Mouse (Mus musculus): Measurements from ENCODE around the gene Tdp1.

The Tdp1 gene

GRCm38 (mm10) chr12:99885282-99885901 is 1.1 kb downstream of the Tdp1 start:
- in situ Hi-C loops (cut with MboI; ENCODE audit: unreplicated experiment in 2 of 2): loop anchor here in 1 of 2 experiments (25.0 kb wide), 1 partner anchor 227 kb away; the partner anchor contains the start of gene Psmc1

GRCm38 (mm10) chr12:99897846-99898245 is 13.5 kb downstream of the Tdp1 start:
- in situ Hi-C loops (cut with MboI; ENCODE audit: unreplicated experiment in 2 of 2): loop anchor here in 1 of 2 experiments (5.0 to 25.0 kb wide), 2 partner anchors 64 to 214 kb away; partner anchors contain the start of genes Kcnk13 and Psmc1

GRCm38 (mm10) chr12:99898248-99898870 is 14.0 kb downstream of the Tdp1 start:
- in situ Hi-C loops (cut with MboI; ENCODE audit: unreplicated experiment in 2 of 2): loop anchor here in 1 of 2 experiments (5.0 to 25.0 kb wide), 2 partner anchors 64 to 214 kb away; partner anchors contain the start of genes Kcnk13 and Psmc1

GRCm38 (mm10) chr12:99899991-99900390 is 15.7 kb downstream of the Tdp1 start:
- in situ Hi-C loops (cut with MboI; ENCODE audit: unreplicated experiment in 2 of 2): loop anchor here (5.0 to 25.0 kb wide), 3 partner anchors 62 to 212 kb away; partner anchors contain the start of genes Kcnk13 (in 1 of the 2) and Psmc1 (in 1 of the 2)

DNA sequence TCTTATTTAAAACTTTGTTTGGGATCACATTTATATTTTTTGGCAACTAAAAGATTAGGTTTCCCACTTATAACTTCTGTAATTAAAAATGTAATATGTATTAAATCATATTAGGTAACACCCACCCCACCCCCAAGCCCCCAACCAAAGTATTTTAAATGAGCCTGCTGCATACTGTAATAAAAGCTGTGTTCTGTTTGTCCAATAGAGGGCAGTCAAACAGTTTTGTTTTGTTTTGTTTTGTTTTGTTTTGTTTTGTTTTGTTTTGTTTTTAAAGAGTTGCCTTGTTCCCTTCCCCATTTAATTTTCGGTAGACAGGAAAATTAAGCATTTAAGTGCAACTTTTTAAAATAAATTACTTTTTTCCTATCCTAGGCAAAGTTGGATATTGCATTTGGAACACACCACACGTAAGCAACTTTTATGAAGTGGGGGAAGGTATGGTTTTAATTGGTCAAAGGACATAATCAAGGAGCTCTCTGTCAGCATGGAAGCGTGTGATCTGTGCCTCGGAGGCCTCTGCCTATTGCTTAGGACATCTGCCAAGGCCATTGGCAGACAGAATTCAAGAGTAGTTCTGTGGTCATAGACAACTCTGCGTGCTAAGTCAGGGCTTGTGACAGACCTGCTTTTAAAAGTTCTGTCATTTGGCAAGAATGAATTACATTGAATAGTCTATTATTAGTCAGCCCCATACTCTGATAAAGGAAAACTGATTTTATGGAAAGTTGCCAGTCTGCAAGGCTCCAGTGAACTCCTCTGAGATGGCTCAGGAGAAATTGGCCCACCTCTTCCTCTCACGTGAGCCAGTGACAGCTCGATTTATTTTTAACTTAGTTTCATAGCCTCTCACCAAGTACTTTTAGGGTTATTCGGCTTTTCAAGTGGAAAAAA is 17.9 kb downstream of the Tdp1 start:
- in situ Hi-C loops (cut with MboI; ENCODE audit: unreplicated experiment in 2 of 2): loop anchor here in 1 of 2 experiments (10.0 kb wide), 1 partner anchor 203 kb away; no protein-coding TSS in a partner anchor

DNA sequence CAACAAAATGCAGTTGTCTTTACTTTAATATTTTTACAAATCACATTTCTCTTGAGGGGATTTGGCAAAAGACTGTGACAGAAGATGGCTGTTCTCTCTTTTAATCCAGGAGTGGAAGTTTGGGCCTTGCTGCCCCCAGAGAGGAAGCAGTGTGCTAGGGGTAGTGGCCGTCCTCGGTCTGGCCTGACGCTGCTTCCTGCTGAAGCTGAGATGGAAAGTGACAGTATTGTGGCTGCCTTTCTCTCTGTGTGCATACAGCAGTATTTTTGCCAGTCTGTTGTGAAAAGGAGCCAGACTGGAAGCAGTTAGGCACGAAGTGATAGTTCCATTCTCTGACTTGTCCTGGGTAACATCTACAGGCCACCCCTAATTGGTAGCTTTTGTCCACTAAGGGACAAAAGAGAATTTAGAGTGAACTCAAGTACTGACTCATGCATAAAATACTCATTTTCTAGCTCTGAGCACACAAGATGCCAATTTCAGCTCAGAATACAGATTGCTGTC is 18.6 kb downstream of the Tdp1 start:
- in situ Hi-C loops (cut with MboI; ENCODE audit: unreplicated experiment in 2 of 2): loop anchor here in 1 of 2 experiments (10.0 kb wide), 1 partner anchor 202 kb away; no protein-coding TSS in a partner anchor

DNA sequence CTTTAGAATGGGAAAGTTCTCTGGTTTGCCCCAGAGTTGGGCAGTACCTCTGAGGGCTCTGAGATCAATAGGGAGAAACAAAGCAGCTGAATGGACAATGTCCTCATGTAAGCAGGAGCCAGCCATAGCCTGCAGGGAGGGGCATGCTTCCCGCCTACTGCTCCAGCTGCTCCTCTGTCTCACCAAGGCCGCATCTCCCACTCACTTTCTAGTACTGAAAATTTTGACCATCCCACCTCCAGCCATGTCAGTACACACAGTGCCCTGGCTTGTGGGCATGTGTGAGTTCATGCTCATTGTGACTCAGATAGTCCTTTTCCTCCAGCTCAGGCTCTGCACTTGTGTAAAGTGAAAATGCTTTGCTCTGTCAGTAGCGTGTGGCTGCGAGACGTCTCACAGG is 20.2 kb downstream of the Tdp1 start:
- in situ Hi-C loops (cut with MboI; ENCODE audit: unreplicated experiment in 2 of 2): loop anchor here in 1 of 2 experiments (10.0 kb wide), 1 partner anchor 200 kb away; no protein-coding TSS in a partner anchor

GRCm38 (mm10) chr12:99911466-99911865 is 27.1 kb downstream of the Tdp1 start:
- in situ Hi-C loops (cut with MboI; ENCODE audit: unreplicated experiment in 2 of 2): no loop called here

DNA sequence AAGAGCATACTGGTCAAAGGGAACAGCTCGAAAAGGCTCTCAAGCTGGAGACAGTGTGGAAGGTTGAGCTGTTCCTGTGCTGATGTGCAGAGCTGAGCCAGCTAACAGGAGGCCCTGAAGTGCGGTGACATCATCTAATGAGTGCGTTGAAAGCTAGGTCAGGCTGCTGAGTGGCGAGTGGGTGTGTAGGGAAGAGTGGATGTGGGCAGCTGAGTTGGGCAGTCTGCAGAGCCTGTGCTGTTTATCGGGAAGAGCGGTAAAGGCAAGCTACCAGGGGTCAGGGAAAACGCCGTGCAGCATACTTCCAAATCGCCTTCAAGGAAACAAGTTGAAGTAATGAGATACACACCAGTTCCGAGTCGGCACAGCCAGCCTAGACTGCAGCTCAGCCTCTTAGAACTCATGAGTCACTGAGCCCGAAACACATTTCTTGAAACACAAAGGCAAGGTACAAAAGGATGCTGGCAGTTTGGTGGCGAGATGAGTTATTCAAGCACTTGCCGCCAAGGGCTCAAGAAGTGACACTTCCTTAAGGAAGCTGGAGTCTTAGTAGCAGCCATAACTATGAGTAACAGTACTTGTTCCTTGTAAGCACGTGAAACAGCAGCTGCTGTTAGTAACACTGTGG is 33.6 kb downstream of the Tdp1 start:
- in situ Hi-C loops (cut with MboI; ENCODE audit: unreplicated experiment in 2 of 2): no loop called here

DNA sequence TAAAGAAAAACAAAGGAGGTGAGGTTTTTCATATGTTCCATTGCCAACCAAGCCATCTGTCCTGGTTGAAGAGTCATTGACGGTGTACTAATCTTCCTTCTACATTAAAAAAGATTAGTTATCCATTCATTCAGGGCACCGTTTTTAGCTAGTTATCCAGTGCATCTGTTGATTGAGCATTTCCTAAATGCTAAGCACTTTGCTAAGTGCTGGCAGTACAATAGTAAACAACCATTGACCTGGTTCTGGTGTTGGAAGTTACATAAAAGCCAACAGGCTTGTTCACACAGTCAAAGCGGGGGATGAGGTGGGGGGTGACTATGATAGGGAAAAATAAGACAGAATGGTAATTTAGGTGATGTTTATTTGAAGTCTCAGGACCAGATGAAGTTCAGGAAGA is 35.3 kb downstream of the Tdp1 start:
- in situ Hi-C loops (cut with MboI; ENCODE audit: unreplicated experiment in 2 of 2): loop anchor here in 1 of 2 experiments (5.0 kb wide), 1 partner anchor 43 kb away; the partner anchor contains the start of gene Kcnk13

GRCm38 (mm10) chr12:99921045-99921444 is 36.7 kb downstream of the Tdp1 start:
- in situ Hi-C loops (cut with MboI; ENCODE audit: unreplicated experiment in 2 of 2): loop anchor here in 1 of 2 experiments (5.0 kb wide), 1 partner anchor 41 kb away; the partner anchor contains the start of gene Kcnk13

DNA sequence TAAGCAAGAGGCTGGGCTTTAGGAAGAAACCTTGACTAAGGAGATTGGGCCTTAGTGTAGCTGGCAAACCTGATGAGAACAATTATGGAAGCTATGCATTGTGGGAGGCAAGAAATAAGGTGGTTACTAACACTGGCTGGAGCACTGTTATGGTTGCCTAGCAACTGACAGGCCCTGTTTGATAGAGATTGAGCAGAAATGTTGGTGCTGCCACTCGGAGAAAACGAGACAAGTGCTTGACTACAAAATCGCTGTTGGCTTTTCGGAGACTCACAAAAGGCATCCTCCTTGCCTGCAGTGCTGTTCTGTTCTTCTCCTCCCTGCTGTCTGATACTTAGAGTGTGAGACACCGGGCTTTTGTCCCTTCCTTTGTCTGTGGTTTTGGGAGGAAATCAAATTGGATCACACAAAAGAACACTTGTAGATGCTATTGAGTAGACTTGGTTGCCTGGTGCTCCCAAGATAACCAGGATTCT is 38.9 kb downstream of the Tdp1 start:
- in situ Hi-C loops (cut with MboI; ENCODE audit: unreplicated experiment in 2 of 2): loop anchor here in 1 of 2 experiments (5.0 kb wide), 1 partner anchor 39 kb away; the partner anchor contains the start of gene Kcnk13

- in situ Hi-C loops (cut with MboI; ENCODE audit: unreplicated experiment in 2 of 2): loop anchor here in 1 of 2 experiments (5.0 kb wide), 1 partner anchor 39 kb away; the partner anchor contains the start of gene Kcnk13
Measured at GRCm38 (mm10) chr12:99923703-99924102, 39.4 kb downstream of the Tdp1 start.

DNA sequence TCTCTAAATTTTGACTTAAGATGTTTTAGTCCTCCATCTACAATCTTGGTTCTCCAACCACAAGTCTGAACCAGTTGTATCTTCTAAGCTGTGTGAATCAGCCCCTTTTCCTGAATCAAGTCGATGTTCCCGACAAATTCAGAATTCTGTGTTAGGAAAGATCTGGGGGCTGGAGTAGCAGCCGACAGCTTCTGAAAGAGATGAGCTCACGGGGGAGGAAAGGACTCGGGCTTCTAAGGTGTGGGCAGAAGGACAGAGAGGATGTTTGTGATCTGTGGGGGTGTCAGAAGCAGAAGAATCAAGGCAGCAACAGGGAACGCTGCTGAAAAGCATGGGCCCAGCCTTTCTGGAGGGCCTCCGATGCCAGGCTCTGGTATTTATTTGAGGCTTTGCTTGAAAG is 44.0 kb downstream of the Tdp1 start:
- in situ Hi-C loops (cut with MboI; ENCODE audit: unreplicated experiment in 2 of 2): no loop called here

DNA sequence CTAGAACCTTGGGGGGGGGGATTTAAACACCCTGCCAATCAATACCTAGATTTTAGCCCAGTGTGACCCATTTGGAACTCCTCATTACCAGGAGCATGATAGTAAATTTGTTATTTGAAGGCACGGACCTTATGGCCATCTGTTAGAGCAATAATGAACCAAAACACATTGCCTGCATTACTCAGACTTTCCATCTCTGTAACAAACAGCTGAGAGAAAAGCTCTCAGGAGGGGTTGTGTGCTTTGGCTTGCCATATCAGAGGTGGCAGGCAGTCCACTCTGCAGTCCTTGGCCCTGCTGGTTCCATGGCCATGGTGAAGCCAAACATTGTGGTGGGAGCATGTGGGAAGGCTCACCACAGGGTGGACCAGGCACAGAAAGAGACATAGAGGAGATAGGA is 44.8 kb downstream of the Tdp1 start:
- in situ Hi-C loops (cut with MboI; ENCODE audit: unreplicated experiment in 2 of 2): no loop called here

- in situ Hi-C loops (cut with MboI; ENCODE audit: unreplicated experiment in 2 of 2): no loop called here
Measured at GRCm38 (mm10) chr12:99932245-99932644, 47.9 kb downstream of the Tdp1 start.

- in situ Hi-C loops (cut with MboI; ENCODE audit: unreplicated experiment in 2 of 2): no loop called here
Measured at GRCm38 (mm10) chr12:99933630-99934029, 49.3 kb downstream of the Tdp1 start.

- in situ Hi-C loops (cut with MboI; ENCODE audit: unreplicated experiment in 2 of 2): no loop called here
Measured at GRCm38 (mm10) chr12:99935403-99935802, 51.1 kb downstream of the Tdp1 start.

- in situ Hi-C loops (cut with MboI; ENCODE audit: unreplicated experiment in 2 of 2): no loop called here
Measured at GRCm38 (mm10) chr12:99938476-99938875, 54.2 kb downstream of the Tdp1 start.
